Mouse (Mus musculus) midbrain, embryonic 12.5 days (tissue): Measurements from ENCODE around the gene 1700069L16Rik. TPM values are rescaled to one million over a fixed set of nuclear protein-coding genes. Genes with fewer than 3 reads are reported as not detected.

Experiments used
- ATAC-seq: fragments of 200-750 bp; cut with Nextera tagmentation; 2 replicates; pipeline ENCODE4 v1.8.0; 2017; ENCODE audit warnings: low read depth, moderate TSS enrichment, moderate library complexity; ENCODE audit not compliant: low FRiP score
- H3K27ac ChIP-seq: fragments of 300-500 bp; sonication (generic); replicated peaks from 2 replicates; pipeline ENCODE4 v1.5.1; 2016; ENCODE audit warnings: mild to moderate bottlenecking
- H3K27me3 ChIP-seq: fragments of 300-500 bp; sonication (generic); 2 replicates; pipeline ENCODE4 v1.6.1; 2016; ENCODE audit warnings: mild to moderate bottlenecking
- H3K36me3 ChIP-seq: fragments of 300-500 bp; sonication (generic); 2 replicates; pipeline ENCODE4 v1.6.1; 2016
- H3K4me1 ChIP-seq: fragments of 300-500 bp; sonication (generic); 2 replicates; pipeline ENCODE4 v1.6.1; 2016
- H3K4me2 ChIP-seq: fragments of 300-500 bp; sonication (generic); replicated peaks from 2 replicates; pipeline ENCODE4 v1.6.1; 2016; ENCODE audit warnings: mild to moderate bottlenecking, moderate library complexity
- H3K4me3 ChIP-seq: fragments of 300-500 bp; sonication (generic); 2 replicates; pipeline ENCODE4 v1.5.1; 2016; ENCODE audit warnings: mild to moderate bottlenecking
- H3K9ac ChIP-seq: fragments of 300-500 bp; sonication (generic); replicated peaks from 2 replicates; pipeline ENCODE4 v1.6.1; 2016; ENCODE audit warnings: mild to moderate bottlenecking, moderate library complexity
- H3K9me3 ChIP-seq: fragments of 300-500 bp; sonication (generic); 2 replicates; pipeline ENCODE4 v1.6.1; 2016; ENCODE audit warnings: mild to moderate bottlenecking
- WGBS: fragments of 180-500 bp; shearing (Covaris S2); methylation state at CpG from one replicate; pipeline ENCODE4 v1.1.7; 2016; 5-methylcytosine and 5-hydroxymethylcytosine counted together
- polyA plus RNA-seq: library from polyadenylated mRNA; unstranded; fragments of >200 nt; fragmentation: Nextera tagmentation; extraction: Ambion mirVana; gene quantifications from 2 replicates; pipeline ENCODE4 v1.2.1, GENCODE M21; 2016

Gene 1700069L16Rik
- polyA plus RNA-seq, 1 experiment from 2014 or later = not detected

DNA sequence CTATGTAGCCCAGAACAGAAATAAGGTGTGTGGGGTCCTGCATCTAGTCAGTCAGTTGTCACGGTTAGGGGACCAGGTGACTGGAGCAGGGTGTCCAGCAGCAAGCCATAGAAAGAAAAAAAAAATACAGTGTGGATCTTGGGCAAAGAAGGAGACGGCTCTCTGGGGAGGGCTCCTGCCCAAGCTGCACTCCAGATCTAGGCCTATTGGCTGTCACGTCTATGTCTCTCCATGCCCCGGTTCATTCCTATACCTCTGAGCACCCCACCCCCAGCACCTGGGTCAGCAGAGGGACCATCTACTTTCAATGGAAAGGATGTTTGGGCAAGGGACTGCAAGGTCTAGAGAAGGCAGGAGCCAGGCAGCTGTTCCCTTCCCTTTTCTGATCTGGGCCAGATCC lies 45.1 kb downstream of the 1700069L16Rik start:
- H3K4me1 ChIP-seq = no peaks in the 10 kb centered on the region
- no peak for ATAC-seq
- no peaks in the 10 kb centered on the region for H3K9me3 ChIP-seq
- H3K4me2 ChIP-seq = no peak overlapping the region
- no peak overlapping the region for H3K4me3 ChIP-seq
- H3K9ac ChIP-seq = no peak overlapping the region
- no peaks in the 10 kb centered on the region for H3K36me3 ChIP-seq
- H3K27me3 ChIP-seq = no peaks in the 10 kb centered on the region
- no peak overlapping the region for H3K27ac ChIP-seq
- WGBS = 93% methylated on average over 4 of the region's 4 CpGs

DNA sequence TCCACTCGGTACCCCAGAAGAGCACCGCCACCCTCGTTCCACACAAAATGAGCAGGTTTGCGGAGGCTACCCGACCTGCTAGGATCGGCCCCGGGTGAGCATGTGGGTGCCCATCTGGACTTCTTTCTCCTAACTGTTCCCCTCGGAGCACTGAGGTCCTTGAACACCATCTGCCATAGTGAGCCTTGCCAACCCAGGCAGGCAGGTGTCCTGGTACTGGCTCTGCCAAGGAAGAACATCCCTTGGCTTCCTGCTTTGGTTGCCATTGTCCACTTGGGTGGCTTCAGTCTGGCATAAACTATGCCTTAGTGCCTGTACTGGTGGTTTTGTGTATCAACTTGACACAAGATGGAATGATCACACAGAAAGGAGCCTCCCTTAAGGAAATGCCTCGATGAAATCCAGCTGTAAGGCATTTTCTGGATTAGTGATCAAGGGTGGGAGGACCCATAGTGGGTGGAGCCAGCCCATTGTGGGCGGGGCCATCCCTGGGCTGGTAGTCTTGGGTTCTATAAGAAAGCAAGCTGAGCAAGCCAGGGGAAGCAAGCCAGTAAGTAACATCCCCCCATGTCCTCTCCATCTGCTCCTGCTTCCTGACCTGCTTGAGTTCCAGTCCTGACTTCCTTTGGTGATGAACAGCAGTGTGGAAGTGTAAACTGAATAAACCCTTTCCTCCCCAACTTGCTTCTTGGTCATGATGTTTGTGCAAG lies 45.7 kb downstream of the 1700069L16Rik start:
- ATAC-seq = no peak
- Histone ChIP-seq H3K4me1 (no peaks in the 10 kb centered on the region), H3K9me3 (no peaks in the 10 kb centered on the region), H3K4me3 (no peak overlapping the region), H3K27ac (no peak overlapping the region), H3K36me3 (no peaks in the 10 kb centered on the region), H3K4me2 (no peak overlapping the region), H3K27me3 (no peaks in the 10 kb centered on the region), H3K9ac (no peak overlapping the region)
- 86% methylated on average over 10 of the region's 10 CpGs for WGBS

DNA sequence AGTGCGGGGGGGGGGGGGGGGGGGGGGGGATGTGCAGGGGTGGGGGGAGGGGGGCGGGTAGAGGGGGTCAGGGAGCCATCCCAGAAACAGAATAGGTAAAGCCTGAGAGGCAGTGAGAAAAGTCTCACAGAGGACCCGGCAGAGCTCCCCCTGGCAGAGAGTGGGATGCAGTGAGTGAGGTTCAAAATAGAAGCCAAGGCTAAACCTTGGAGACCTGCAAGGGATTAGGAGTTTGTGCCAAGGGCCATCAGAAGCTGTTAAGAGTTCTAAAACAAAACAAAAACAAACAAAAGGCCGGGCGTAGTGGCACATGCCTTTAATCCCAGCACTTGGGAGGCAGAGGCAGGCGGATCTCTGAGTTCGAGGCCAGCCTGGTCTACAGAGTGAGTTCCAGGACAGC lies 47.0 kb downstream of the 1700069L16Rik start:
- H3K27ac ChIP-seq = no peak overlapping the region
- no peak for ATAC-seq
- H3K4me1 ChIP-seq = no peaks in the 10 kb centered on the region
- H3K4me3 ChIP-seq = no peak overlapping the region
- WGBS = 79% methylated on average over 6 of the region's 7 CpGs
- H3K27me3 ChIP-seq = no peaks in the 10 kb centered on the region
- no peak overlapping the region for H3K4me2 ChIP-seq
- H3K9ac ChIP-seq = no peak overlapping the region
- no peaks in the 10 kb centered on the region for H3K9me3 ChIP-seq
- H3K36me3 ChIP-seq = no peaks in the 10 kb centered on the region

DNA sequence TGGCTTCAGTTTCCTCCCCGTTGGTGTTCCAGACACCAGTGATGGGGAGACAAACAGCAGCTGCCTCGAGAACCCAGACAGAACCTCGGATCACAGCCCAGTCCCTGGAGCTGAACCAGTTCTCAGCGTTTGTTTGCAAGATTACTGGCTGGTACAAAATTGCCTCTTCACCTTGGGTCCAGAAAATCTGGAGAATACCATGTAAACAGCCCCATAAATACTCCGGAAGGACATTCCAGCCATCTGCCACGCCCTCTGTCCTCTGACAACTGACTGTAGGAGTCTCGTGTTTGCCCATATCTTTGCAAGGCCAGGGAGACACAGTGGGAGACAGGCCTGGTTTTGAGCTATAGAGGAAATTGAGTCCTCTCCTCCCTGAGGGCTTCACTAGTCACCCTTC lies 49.7 kb downstream of the 1700069L16Rik start:
- Histone ChIP-seq H3K27ac (no peak overlapping the region), H3K4me3 (no peak overlapping the region), H3K4me2 (no peak overlapping the region), H3K4me1 (no peaks in the 10 kb centered on the region), H3K9me3 (no peaks in the 10 kb centered on the region), H3K27me3 (no peaks in the 10 kb centered on the region), H3K9ac (no peak overlapping the region), H3K36me3 (no peaks in the 10 kb centered on the region)
- ATAC-seq = no peak
- WGBS = 83% methylated on average over 7 of the region's 7 CpGs

DNA sequence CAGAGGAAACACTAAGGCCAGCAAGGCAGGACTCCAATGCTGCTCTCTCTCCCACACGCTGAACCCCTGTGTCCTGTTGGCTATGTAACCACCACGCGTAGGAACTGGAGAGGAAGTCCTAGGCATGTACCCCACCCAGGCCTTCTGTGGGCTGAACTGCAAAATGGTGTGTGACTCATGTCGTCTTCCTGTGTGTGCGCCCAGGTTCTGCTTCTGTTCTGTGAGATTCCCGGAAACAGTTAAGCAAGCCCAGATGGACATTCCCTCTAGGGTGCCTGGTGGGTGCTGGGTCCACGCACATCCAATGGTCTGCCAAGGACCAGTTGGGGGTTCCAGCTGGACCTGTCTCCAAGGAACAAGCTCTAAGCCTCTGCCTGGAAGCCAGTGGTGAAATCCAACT lies 52.1 kb downstream of the 1700069L16Rik start:
- no peak overlapping the region for H3K27ac ChIP-seq
- H3K9me3 ChIP-seq = peaks cover 9% of the 10 kb centered on the region; the same call in 1 of the 2 replicates
- no peak overlapping the region for H3K9ac ChIP-seq
- no peak overlapping the region for H3K4me2 ChIP-seq
- no peaks in the 10 kb centered on the region for H3K4me1 ChIP-seq
- H3K27me3 ChIP-seq = no peaks in the 10 kb centered on the region
- H3K4me3 ChIP-seq = no peak overlapping the region
- 92% methylated on average over 7 of the region's 7 CpGs for WGBS
- no peak for ATAC-seq
- H3K36me3 ChIP-seq = no peaks in the 10 kb centered on the region

DNA sequence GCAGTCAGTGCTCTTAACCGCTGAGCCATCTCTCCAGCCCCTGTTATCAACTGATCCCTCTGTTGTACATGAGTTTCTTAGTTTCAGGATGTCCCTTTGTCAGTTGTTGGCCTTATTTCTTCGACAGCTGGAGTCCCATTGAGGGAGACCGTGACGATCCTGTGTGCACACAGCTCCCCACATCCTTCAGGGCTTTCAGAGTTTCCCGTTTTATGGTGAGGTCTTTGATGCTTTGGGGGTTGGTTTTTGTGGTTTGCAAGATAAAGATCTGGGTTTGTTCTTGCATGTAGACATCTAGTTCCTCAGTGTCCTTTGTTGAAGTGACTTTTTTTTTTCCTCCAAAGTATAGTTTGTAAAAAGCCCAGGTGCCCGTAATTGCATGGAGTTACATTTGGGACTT lies 54.0 kb downstream of the 1700069L16Rik start:
- ATAC-seq = no peak
- 85% methylated on average over 6 of the region's 6 CpGs for WGBS
- H3K4me3 ChIP-seq = no peak overlapping the region
- no peaks in the 10 kb centered on the region for H3K4me1 ChIP-seq
- H3K27me3 ChIP-seq = no peaks in the 10 kb centered on the region
- H3K27ac ChIP-seq = no peak overlapping the region
- H3K36me3 ChIP-seq = no peaks in the 10 kb centered on the region
- H3K9ac ChIP-seq = no peak overlapping the region
- peaks cover 9% of the 10 kb centered on the region; the same call in 1 of the 2 replicates for H3K9me3 ChIP-seq
- no peak overlapping the region for H3K4me2 ChIP-seq

DNA sequence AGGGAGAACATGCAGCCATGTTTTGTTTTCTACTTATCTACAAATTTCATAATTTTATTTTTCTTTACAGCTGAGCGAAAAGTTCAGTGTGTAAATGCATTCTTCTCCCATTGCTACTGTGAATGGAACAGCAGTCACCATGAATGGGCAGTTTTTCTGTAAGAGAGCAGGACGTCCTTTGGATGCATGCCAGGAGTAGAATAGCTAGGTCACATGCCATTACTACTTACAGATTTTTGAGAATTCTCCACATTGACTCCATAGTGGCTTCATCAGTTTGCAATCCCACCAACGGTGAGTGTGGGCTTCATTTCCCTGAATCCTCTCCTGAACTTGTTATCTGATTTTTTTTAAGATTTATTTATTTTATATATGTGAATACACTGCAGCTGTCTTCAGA lies 54.5 kb downstream of the 1700069L16Rik start:
- H3K4me1 ChIP-seq = no peaks in the 10 kb centered on the region
- H3K4me3 ChIP-seq = no peak overlapping the region
- H3K9me3 ChIP-seq = peaks cover 9% of the 10 kb centered on the region; the same call in 1 of the 2 replicates
- no peaks in the 10 kb centered on the region for H3K27me3 ChIP-seq
- no peak overlapping the region for H3K4me2 ChIP-seq
- no peak overlapping the region for H3K9ac ChIP-seq
- ATAC-seq = no peak
- no peaks in the 10 kb centered on the region for H3K36me3 ChIP-seq
- no peak overlapping the region for H3K27ac ChIP-seq
- 80% methylated on average over 3 of the region's 3 CpGs for WGBS

DNA sequence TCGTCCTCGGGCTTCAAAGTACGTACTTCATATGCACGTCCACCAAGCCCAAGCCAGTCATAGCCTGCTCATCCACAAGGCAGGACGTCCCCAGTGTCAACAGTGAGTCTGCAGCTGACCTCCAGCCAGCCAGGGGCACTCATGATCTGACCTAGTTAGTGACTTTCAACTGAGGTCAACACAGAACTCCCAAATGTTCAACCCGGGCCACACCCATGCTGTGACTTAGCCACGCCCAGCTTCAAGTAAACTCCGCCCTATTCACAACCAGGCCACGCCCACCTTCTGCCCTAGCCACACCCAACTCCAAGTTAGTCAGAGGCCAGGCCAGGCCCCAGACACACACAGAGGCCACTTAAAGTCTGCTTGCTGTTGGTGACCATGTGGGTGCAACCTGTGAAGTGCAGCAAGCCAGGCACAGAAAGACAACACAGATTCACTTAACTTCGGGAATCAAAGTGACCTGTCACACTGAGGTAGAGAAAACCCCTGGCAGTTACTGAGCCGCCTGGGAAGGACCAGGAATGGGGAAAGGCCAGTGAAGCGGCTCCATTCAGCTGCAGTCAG lies 59.9 kb downstream of the 1700069L16Rik start:
- Histone ChIP-seq H3K27ac (no peak overlapping the region), H3K9ac (no peak overlapping the region), H3K36me3 (no peaks in the 10 kb centered on the region), H3K27me3 (no peaks in the 10 kb centered on the region), H3K4me1 (no peaks in the 10 kb centered on the region), H3K4me3 (no peak overlapping the region), H3K4me2 (no peak overlapping the region), H3K9me3 (peaks cover 9% of the 10 kb centered on the region; the same call in 1 of the 2 replicates)
- no peak for ATAC-seq
- WGBS = 77% methylated on average over 12 of the region's 12 CpGs

DNA sequence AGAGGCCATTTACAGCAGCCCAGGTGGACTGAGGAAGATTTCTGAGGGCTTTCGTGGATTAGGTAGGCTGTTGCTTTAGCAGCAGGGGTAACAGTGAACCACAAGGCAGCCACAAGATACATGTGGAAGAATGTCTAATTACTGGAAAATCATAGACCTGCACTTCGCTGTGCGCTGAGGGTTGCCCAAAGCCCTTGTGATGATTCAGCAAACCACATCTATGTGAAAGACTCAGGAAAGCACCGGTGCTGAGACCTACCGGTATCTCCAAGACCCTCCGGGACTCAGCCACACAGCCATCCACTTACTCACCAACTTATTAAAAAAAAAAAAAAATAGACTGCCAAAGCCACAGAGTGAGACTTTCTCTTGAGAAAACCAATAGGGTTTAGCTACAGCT lies 60.4 kb downstream of the 1700069L16Rik start:
- no peaks in the 10 kb centered on the region for H3K27me3 ChIP-seq
- no peak overlapping the region for H3K4me2 ChIP-seq
- no peak overlapping the region for H3K4me3 ChIP-seq
- H3K4me1 ChIP-seq = no peaks in the 10 kb centered on the region
- H3K27ac ChIP-seq = no peak overlapping the region
- no peaks in the 10 kb centered on the region for H3K36me3 ChIP-seq
- peaks cover 9% of the 10 kb centered on the region; the same call in 1 of the 2 replicates for H3K9me3 ChIP-seq
- no peak for ATAC-seq
- 90% methylated on average over 6 of the region's 6 CpGs for WGBS
- no peak overlapping the region for H3K9ac ChIP-seq

DNA sequence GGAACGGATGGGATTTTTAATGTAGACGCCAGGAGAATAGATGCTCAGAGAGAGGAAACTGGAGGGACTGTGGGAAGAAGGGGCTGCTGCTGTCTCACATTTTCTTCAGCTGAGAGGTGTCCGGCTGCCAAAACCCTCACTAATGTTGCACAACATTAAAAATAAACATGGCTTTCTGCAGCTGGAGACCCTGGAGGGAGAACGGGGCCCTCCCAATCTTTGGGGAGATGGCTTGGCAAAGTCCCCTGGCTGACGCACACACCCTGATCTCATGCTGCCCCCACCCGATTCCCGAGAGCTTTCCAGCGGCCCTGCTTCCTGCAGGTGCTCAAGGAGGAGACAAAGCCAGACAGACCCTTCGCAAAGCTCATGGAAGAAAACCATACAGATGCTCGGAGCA lies 63.7 kb downstream of the 1700069L16Rik start:
- WGBS = 76% methylated on average over 10 of the region's 10 CpGs
- no peak for ATAC-seq

DNA sequence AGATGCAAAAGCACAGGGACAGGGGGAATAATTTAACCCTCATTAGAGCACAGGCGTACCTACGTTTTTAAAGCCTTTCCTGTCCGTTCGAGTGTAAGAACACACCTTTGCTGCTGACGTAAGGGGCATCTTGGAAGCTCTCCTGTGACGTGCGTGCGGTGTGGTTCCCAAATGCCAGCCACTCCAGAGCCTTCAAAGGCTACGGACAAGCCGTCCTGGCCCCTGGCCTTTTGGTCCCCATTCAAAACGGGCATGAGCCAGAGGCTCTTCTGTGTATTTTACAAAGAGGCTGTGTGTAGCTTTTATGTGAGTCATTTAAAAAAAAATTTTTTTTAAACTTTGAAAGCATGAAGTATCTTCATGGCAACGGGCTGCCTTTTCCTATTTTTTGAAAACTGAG lies 69.8 kb downstream of the 1700069L16Rik start:
- ATAC-seq = no peak
- Histone ChIP-seq H3K27me3 (peaks cover 21% of the 10 kb centered on the region), H3K27ac (no peak overlapping the region), H3K4me3 (no peak overlapping the region), H3K36me3 (no peaks in the 10 kb centered on the region), H3K4me1 (peaks cover 9% of the 10 kb centered on the region), H3K9ac (no peak overlapping the region), H3K9me3 (no peaks in the 10 kb centered on the region), H3K4me2 (no peak overlapping the region)
- 82% methylated on average over 12 of the region's 12 CpGs for WGBS

More for the DNA sequence above, 63.7 kb downstream of the 1700069L16Rik start:
- Histone ChIP-seq H3K4me3 (no peak overlapping the region), H3K4me1 (no peaks in the 10 kb centered on the region), H3K27ac (no peak overlapping the region), H3K36me3 (no peaks in the 10 kb centered on the region), H3K27me3 (no peaks in the 10 kb centered on the region), H3K9me3 (no peaks in the 10 kb centered on the region), H3K9ac (no peak overlapping the region), H3K4me2 (no peak overlapping the region)

DNA sequence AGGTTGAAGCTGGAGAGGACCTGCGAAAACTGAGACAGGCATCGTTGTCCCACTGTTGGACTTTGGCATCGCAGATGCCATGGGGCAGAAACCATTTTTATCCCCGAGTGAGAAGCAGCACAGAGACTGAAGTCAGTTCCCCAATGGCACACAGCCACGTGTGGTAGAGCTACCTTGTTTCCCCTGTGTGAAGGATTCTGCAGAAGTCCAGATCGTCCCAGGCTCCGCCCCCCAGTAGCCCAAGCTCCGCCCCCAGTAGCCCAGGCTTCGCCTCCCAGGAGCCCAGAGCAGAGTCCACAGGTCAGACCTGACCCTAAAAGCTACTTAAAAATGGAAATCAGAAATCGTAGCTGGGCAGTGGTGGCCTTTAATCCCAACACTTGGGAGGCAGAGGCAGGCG lies 70.4 kb downstream of the 1700069L16Rik start:
- Histone ChIP-seq H3K36me3 (no peaks in the 10 kb centered on the region), H3K27ac (no peak overlapping the region), H3K27me3 (peaks cover 27% of the 10 kb centered on the region), H3K4me2 (no peak overlapping the region), H3K4me3 (no peak overlapping the region), H3K9ac (no peak overlapping the region), H3K4me1 (peaks cover 10% of the 10 kb centered on the region), H3K9me3 (no peaks in the 10 kb centered on the region)
- no peak for ATAC-seq
- 75% methylated on average over 11 of the region's 11 CpGs for WGBS
